Mouse (Mus musculus): Measurements from ENCODE around the gene Bahd1.

DNA sequence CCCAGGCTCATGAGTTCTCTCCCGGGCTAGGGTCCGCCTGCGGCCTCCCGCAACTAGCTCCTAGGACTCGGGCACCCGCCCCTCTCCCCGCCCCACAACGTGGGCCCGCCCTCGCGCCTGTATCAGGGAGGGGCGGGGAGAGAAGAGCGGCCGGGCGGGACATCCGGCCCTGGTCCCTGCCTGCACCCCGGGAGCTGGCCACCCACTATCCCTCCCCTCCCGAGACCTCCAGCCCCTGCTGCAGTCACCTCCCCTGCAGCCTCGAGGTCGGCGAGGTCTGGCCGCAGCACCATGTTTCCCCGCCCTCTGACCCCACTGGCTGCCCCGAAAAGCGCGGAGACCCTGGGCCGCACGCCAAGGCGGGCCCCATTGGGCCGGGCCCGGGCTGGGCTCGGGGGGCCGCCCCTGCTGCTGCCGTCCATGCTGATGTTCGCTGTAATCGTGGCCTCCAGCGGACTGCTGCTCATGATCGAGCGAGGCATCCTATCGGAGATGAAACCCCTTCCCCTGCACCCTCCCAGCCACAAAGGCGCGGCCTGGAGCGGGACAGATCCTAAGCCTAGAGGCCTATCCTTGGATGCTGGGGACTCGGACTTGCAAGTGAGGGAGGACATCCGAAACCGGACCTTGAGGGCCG, 26.3 kb downstream of the Bahd1 start, which contains the start of gene Chst14:
- TF ChIP-seq ZKSCAN1 (IDR thresholded peaks at IDR 0.05; ENCODE audit: borderline replicate concordance, low read depth, low read length): no peak
- TF ChIP-seq RAD21 (IDR thresholded peaks at IDR 0.05; ENCODE audit: low read depth, low read length): no peak
- TF ChIP-seq CTCF (conservative IDR thresholded peaks at IDR 0.05 in 1 of 2, IDR thresholded peaks at IDR 0.05 in 1 of 2; ENCODE audit: low read depth in 2 of 2, low read length in 2 of 2): no peak
- no peak for TF ChIP-seq TCF12 (IDR thresholded peaks at IDR 0.05; ENCODE audit: low read depth, low read length)
- peak; percentile 57; the same call in 1 of the 2 replicates for TF ChIP-seq POLR2A (IDR thresholded peaks at IDR 0.05; ENCODE audit: low read depth, low read length)
- TF ChIP-seq NRF1 (IDR thresholded peaks at IDR 0.05; ENCODE audit: low read depth, low read length): no peak
